Mouse (Mus musculus) c-Kit-negative CD71-positive TER-119-positive erythroid progenitor cells, embryonic 14.5 days (primary cell): ENCODE measurements around the gene Ttc39b.

ENCODE experiments used
- DNase-seq: peaks from one replicate; pipeline ENCODE4 v3.0.0-alpha.2; 2013; ENCODE audit warnings: low read depth, low spot score

Ttc39b gene

GRCm38 (mm10) chr4:83186448-83186847 is 137.6 kb downstream of the Ttc39b start:
- no peak for DNase-seq

GRCm38 (mm10) chr4:83183288-83183930 is 140.6 kb downstream of the Ttc39b start:
- DNase-seq: no peak

GRCm38 (mm10) chr4:83182178-83183068 is 141.6 kb downstream of the Ttc39b start:
- no peak for DNase-seq

- DNase-seq: no peak
These were observed 146.6 kb downstream of the Ttc39b start for GRCm38 (mm10) chr4:83177471-83177870.

- no peak for DNase-seq
These were observed 149.1 kb downstream of the Ttc39b start for GRCm38 (mm10) chr4:83174946-83175345.

GRCm38 (mm10) chr4:83172278-83172677 is 151.8 kb downstream of the Ttc39b start:
- DNase-seq: no peak

- DNase-seq: no peak
These were observed 153.3 kb downstream of the Ttc39b start for GRCm38 (mm10) chr4:83170741-83171140.
